Mouse (Mus musculus): ENCODE measurements around the gene Gm11027.

GRCm38 (mm10) chr12:116231612-116232011 lies 43.6 kb upstream of the Gm11027 start:
- TF ChIP-seq TAL1 (IDR thresholded peaks at IDR 0.05; ENCODE audit: low read length), result no peak
- TF ChIP-seq GATA1 (IDR thresholded peaks at IDR 0.05; ENCODE audit: low read length), result no peak
